22 mouse cellular contexts compared by ENCODE assay signal in genomic region chr2:59608958-59609357, GRCm38 (mm10). TPM values are rescaled to one million over a fixed set of nuclear protein-coding genes. Genes with fewer than 3 reads are reported as not detected.
DNase-seq lines count a peak whose midpoint lies in the region; ATAC-seq and TF ChIP-seq lines count a peak whose summit lies in the region.
"Had no signal": no experiment of that assay in that cellular context is flagged by ENCODE, and none has a peak within 500 bp of the region (broad histone marks: within the 10 kb centered on the region; RNA-seq: fewer than 3 reads in every experiment).

No protein-coding gene starts in this region.

- no peak overlapping the region for H3K9ac ChIP-seq in embryonic facial prominence, embryonic 11.5 days (replicated peaks; ENCODE audit: low read length)
- H3K9ac ChIP-seq in heart, embryonic 16.5 days (ENCODE audit: low read length) = no peak overlapping the region
- H3K9ac ChIP-seq in kidney, postnatal 0 days (ENCODE audit: low read depth, low read length) = no peak overlapping the region
- H3K9ac ChIP-seq: forebrain, postnatal 0 days had no signal

- H3K4me2 ChIP-seq in embryonic facial prominence, embryonic 11.5 days (ENCODE audit: low read depth, low read length) = no peak overlapping the region
- H3K4me2 ChIP-seq in heart, embryonic 16.5 days (ENCODE audit: low read depth, low read length) = peak overlapping the region; percentile 32; the same call in 1 of the 2 replicates
- H3K4me2 ChIP-seq in kidney, postnatal 0 days (ENCODE audit: low read length) = peak overlapping the region; percentile 21

- no peak for TF ChIP-seq CTCF in kidney, postnatal 0 days (IDR thresholded peaks at IDR 0.05; ENCODE audit: low read depth)

- H3K27ac ChIP-seq in embryonic facial prominence, embryonic 11.5 days (replicated peaks; ENCODE audit: low read depth, low read length) = no peak overlapping the region
- no peak overlapping the region for H3K27ac ChIP-seq in embryonic facial prominence, embryonic 10.5 days (replicated peaks)
- H3K27ac ChIP-seq in heart, embryonic 16.5 days (ENCODE audit: low read length) = no peak overlapping the region
- no peak overlapping the region; the same call in 1 of the 2 replicates for H3K27ac ChIP-seq in kidney, postnatal 0 days
- H3K27ac ChIP-seq in limb, embryonic 10.5 days = peak overlapping the region; percentile 19; the same call in 1 of the 2 replicates
- H3K27ac ChIP-seq: hindbrain, embryonic 10.5 days; stomach, postnatal 0 days had no signal

- no peaks in the 10 kb centered on the region for H3K27me3 ChIP-seq in embryonic facial prominence, embryonic 11.5 days (ENCODE audit: control insufficient read depth, insufficient read depth, low read length)
- no peaks in the 10 kb centered on the region for H3K27me3 ChIP-seq in embryonic facial prominence, embryonic 10.5 days (replicated peaks; ENCODE audit: low read depth, poor library complexity, severe bottlenecking)
- no peaks in the 10 kb centered on the region for H3K27me3 ChIP-seq in heart, embryonic 16.5 days (ENCODE audit: control insufficient read depth, insufficient read depth, low read length)
- no peaks in the 10 kb centered on the region for H3K27me3 ChIP-seq in kidney, postnatal 0 days (ENCODE audit: insufficient read depth, low read length)
- no peaks in the 10 kb centered on the region for H3K27me3 ChIP-seq in limb, embryonic 10.5 days (ENCODE audit: low read depth, poor library complexity, severe bottlenecking)

- H3K9me3 ChIP-seq in embryonic facial prominence, embryonic 11.5 days (replicated peaks; ENCODE audit: control insufficient read depth, low read length) = no peaks in the 10 kb centered on the region
- H3K9me3 ChIP-seq in embryonic facial prominence, embryonic 10.5 days = no peaks in the 10 kb centered on the region
- H3K9me3 ChIP-seq in heart, embryonic 16.5 days (replicated peaks; ENCODE audit: control insufficient read depth, low read length) = no peaks in the 10 kb centered on the region
- no peaks in the 10 kb centered on the region for H3K9me3 ChIP-seq in kidney, postnatal 0 days (replicated peaks; ENCODE audit: low read length)
- H3K9me3 ChIP-seq in limb, embryonic 10.5 days (replicated peaks) = no peaks in the 10 kb centered on the region
- H3K9me3 ChIP-seq: hindbrain, embryonic 10.5 days had no signal

- intact Hi-C loops in heart, postnatal 14 days (cut with DNase I) = no loop called here

- peak; percentile 31 for DNase-seq in embryonic facial prominence, embryonic 11.5 days (ENCODE audit: low spot score)
- no peak for DNase-seq in embryonic facial prominence, embryonic 10.5 days (ENCODE audit: low spot score)
- DNase-seq in heart, postnatal 14 days = no peak
- peak; percentile 81 for DNase-seq in kidney, postnatal 0 days (ENCODE audit: low spot score)
- DNase-seq in kidney, postnatal 4 days = no peak
- no peak for DNase-seq in limb, embryonic 10.5 days (ENCODE audit: low spot score)
- DNase-seq in testis, postnatal 10 days (ENCODE audit: low spot score) = no peak
- DNase-seq: adrenal gland, postnatal 25 days; cerebellum, adult 9-11 months; forebrain, postnatal 0 days; gastrocnemius, postnatal 25 days; heart, adult 18-20 months; kidney, postnatal 25 days; lung, postnatal 36 days; midbrain, embryonic 14.5 days; right cerebral cortex, postnatal 14 days had no signal

- ATAC-seq in embryonic facial prominence, embryonic 11.5 days (replicated peaks; ENCODE audit: insufficient number of reproducible peaks, low FRiP score, low TSS enrichment, low read depth) = no peak
- ATAC-seq in heart, embryonic 16.5 days (replicated peaks; ENCODE audit: extremely low read depth, insufficient read depth, low FRiP score) = 0 out of 2 replicates have a peak, but pooled peaks have one; percentile 28
- no peak for ATAC-seq in kidney, postnatal 0 days (replicated peaks; ENCODE audit: low FRiP score, low read depth)
- ATAC-seq: CD4-positive, CD25-positive, alpha-beta regulatory T cell, adult 4 months; forebrain, postnatal 0 days; hindbrain, embryonic 16.5 days; intestine, embryonic 16.5 days had no signal

- no peak overlapping the region for H3K4me3 ChIP-seq in embryonic facial prominence, embryonic 11.5 days (ENCODE audit: low read depth, low read length)
- no peak overlapping the region for H3K4me3 ChIP-seq in embryonic facial prominence, embryonic 10.5 days
- no peak overlapping the region for H3K4me3 ChIP-seq in heart, embryonic 16.5 days (ENCODE audit: low read length)
- H3K4me3 ChIP-seq in kidney, postnatal 0 days (replicated peaks; ENCODE audit: low read depth, low read length) = no peak overlapping the region
- no peak overlapping the region for H3K4me3 ChIP-seq in limb, embryonic 10.5 days
- H3K4me3 ChIP-seq: hindbrain, embryonic 10.5 days had no signal

- H3K36me3 ChIP-seq in embryonic facial prominence, embryonic 11.5 days (replicated peaks; ENCODE audit: control insufficient read depth, insufficient read depth, low read depth, low read length) = no peaks in the 10 kb centered on the region
- H3K36me3 ChIP-seq in embryonic facial prominence, embryonic 10.5 days (replicated peaks) = no peaks in the 10 kb centered on the region
- H3K36me3 ChIP-seq in heart, embryonic 16.5 days (ENCODE audit: control insufficient read depth, insufficient read depth) = no peaks in the 10 kb centered on the region
- 0 out of 2 replicates have a peak, but pooled peaks cover under 1% of the 10 kb centered on the region for H3K36me3 ChIP-seq in kidney, postnatal 0 days (ENCODE audit: insufficient read depth, low read length)
- no peaks in the 10 kb centered on the region for H3K36me3 ChIP-seq in limb, embryonic 10.5 days
- H3K36me3 ChIP-seq: hindbrain, embryonic 10.5 days had no signal

- WGBS in embryonic facial prominence, embryonic 11.5 days = 42% methylated on average over 5 of the region's 5 CpGs
- 52% methylated on average over 5 of the region's 5 CpGs for WGBS in embryonic facial prominence, embryonic 10.5 days
- 31% methylated on average over 5 of the region's 5 CpGs for WGBS in heart, embryonic 16.5 days
- whole genome bisulfite sequencing in kidney, postnatal 0 days = 20% methylated on average over 5 of the region's 5 CpGs
- 79% methylated on average over 5 of the region's 5 CpGs for WGBS in limb, embryonic 10.5 days

- peaks cover 3% of the 10 kb centered on the region; the same call in 1 of the 2 replicates for H3K4me1 ChIP-seq in embryonic facial prominence, embryonic 11.5 days (ENCODE audit: control insufficient read depth, insufficient read depth, low read length)
- H3K4me1 ChIP-seq in embryonic facial prominence, embryonic 10.5 days = peaks cover 56% of the 10 kb centered on the region
- H3K4me1 ChIP-seq in heart, embryonic 16.5 days (ENCODE audit: control insufficient read depth, insufficient read depth, low read length) = peaks cover 21% of the 10 kb centered on the region
- peaks cover 12% of the 10 kb centered on the region for H3K4me1 ChIP-seq in kidney, postnatal 0 days (replicated peaks; ENCODE audit: insufficient read depth, low read length)
- H3K4me1 ChIP-seq in limb, embryonic 10.5 days = peaks cover 51% of the 10 kb centered on the region

RNA-seq across cellular contexts. Expression of gene Tanc1, which starts 2.9 kb away (rescaled TPM):
- polyA plus RNA-seq in embryonic facial prominence, embryonic 11.5 days (2014; fragmentation: Nextera tagmentation; extraction: Ambion mirVana) = 20.6 and 22.7 TPM in 2 replicates
- 34.9 and 41.2 TPM in 2 replicates for polyA plus RNA-seq in embryonic facial prominence, embryonic 10.5 days (2016; fragmentation: Nextera tagmentation; extraction: Ambion mirVana)
- polyA plus RNA-seq in heart, embryonic 16.5 days (2015; fragmentation: Nextera tagmentation; extraction: Ambion mirVana) = 27.3 and 29.1 TPM in 2 replicates
- 10 to 100 TPM; 31.9 to 37.8 TPM for total RNA-seq in heart, postnatal 14 days (2021)
- 29.8 and 34.5 TPM in 2 replicates for polyA plus RNA-seq in kidney, postnatal 0 days (2015; fragmentation: Nextera tagmentation; extraction: Ambion mirVana)
- 65.4 and 85.4 TPM in 2 replicates for polyA plus RNA-seq in limb, embryonic 10.5 days (2016; fragmentation: Nextera tagmentation; extraction: Ambion mirVana)

Comparison
In these comparisons a context has a peak if more than half of its experiments do, and no peak if none do; other contexts are left out.
1. DNase-seq: peak in embryonic facial prominence, embryonic 11.5 days (single experiment) and kidney, postnatal 0 days (single experiment); none in embryonic facial prominence, embryonic 10.5 days (single experiment), heart, postnatal 14 days (0 of 2), kidney, postnatal 4 days (0 of 2), limb, embryonic 10.5 days (single experiment) and testis, postnatal 10 days (single experiment).